Mouse (Mus musculus): Measurements from ENCODE around the gene Pim1. TPM values are rescaled to one million over a fixed set of nuclear protein-coding genes. Genes with fewer than 3 reads are reported as not detected.

Gene Pim1
- polyA plus RNA-seq, 1 experiment from 2014 or later: 9.0 TPM

- Histone ChIP-seq H3K4me3 (replicated peaks) (no peak overlapping the region), H3K4me2 (no peak overlapping the region), H3K27me3 (replicated peaks) (no peaks in the 10 kb centered on the region), H3K27ac (replicated peaks) (no peak overlapping the region), H3K4me1 (no peaks in the 10 kb centered on the region), H3K9ac (replicated peaks) (no peak overlapping the region), H3K36me3 (no peaks in the 10 kb centered on the region), H3K9me3 (replicated peaks) (no peaks in the 10 kb centered on the region)
- WGBS: 77% methylated on average over 14 of the region's 14 CpGs
- ATAC-seq (ENCODE audit: low FRiP score): no peak
Observed at GRCm38 (mm10) chr17:29541419-29541818, 50.9 kb downstream of the Pim1 start.

- no peak overlapping the region for H3K9ac ChIP-seq (replicated peaks)
- H3K4me1 ChIP-seq: no peaks in the 10 kb centered on the region
- H3K4me3 ChIP-seq (replicated peaks): no peak overlapping the region
- H3K4me2 ChIP-seq: no peak overlapping the region
- no peaks in the 10 kb centered on the region for H3K27me3 ChIP-seq (replicated peaks)
- no peak for ATAC-seq (ENCODE audit: low FRiP score)
- 88% methylated on average over 19 of the region's 19 CpGs for WGBS
- H3K9me3 ChIP-seq (replicated peaks): no peaks in the 10 kb centered on the region
- H3K27ac ChIP-seq (replicated peaks): no peak overlapping the region
- H3K36me3 ChIP-seq: no peaks in the 10 kb centered on the region
Observed at GRCm38 (mm10) chr17:29542831-29543690, 52.5 kb downstream of the Pim1 start.

- H3K9me3 ChIP-seq (replicated peaks): no peaks in the 10 kb centered on the region
- no peak overlapping the region for H3K4me3 ChIP-seq (replicated peaks)
- no peak for ATAC-seq (ENCODE audit: low FRiP score)
- no peaks in the 10 kb centered on the region for H3K27me3 ChIP-seq (replicated peaks)
- H3K4me2 ChIP-seq: no peak overlapping the region
- no peak overlapping the region for H3K9ac ChIP-seq (replicated peaks)
- H3K27ac ChIP-seq (replicated peaks): no peak overlapping the region
- H3K36me3 ChIP-seq: no peaks in the 10 kb centered on the region
- WGBS: 85% methylated on average over 2 of the region's 2 CpGs
- no peaks in the 10 kb centered on the region for H3K4me1 ChIP-seq
Observed at GRCm38 (mm10) chr17:29544064-29544463, 53.5 kb downstream of the Pim1 start.

GRCm38 (mm10) chr17:29545241-29545640 is 54.7 kb downstream of the Pim1 start:
- whole genome bisulfite sequencing: 91% methylated on average over 5 of the region's 5 CpGs
- Histone ChIP-seq H3K4me3 (replicated peaks) (no peak overlapping the region), H3K4me2 (no peak overlapping the region), H3K4me1 (peaks cover 6% of the 10 kb centered on the region), H3K27ac (replicated peaks) (no peak overlapping the region), H3K36me3 (no peaks in the 10 kb centered on the region), H3K9ac (replicated peaks) (no peak overlapping the region), H3K9me3 (replicated peaks) (no peaks in the 10 kb centered on the region), H3K27me3 (replicated peaks) (no peaks in the 10 kb centered on the region)
- no peak for ATAC-seq (ENCODE audit: low FRiP score)

Other genes with a start within 250 kb of the Pim1 start
- gene Ppil1, start 226.6 kb upstream of the Pim1 start, polyA plus RNA-seq (2015; fragmentation: Nextera tagmentation; extraction: Ambion mirVana): 106 and 119 TPM in 2 replicates
- 111 and 116 TPM in 2 replicates for gene BC004004, start 222.0 kb upstream of the Pim1 start, polyA plus RNA-seq (2015; fragmentation: Nextera tagmentation; extraction: Ambion mirVana)
- gene Pi16, start 173.1 kb upstream of the Pim1 start, polyA plus RNA-seq (2015; fragmentation: Nextera tagmentation; extraction: Ambion mirVana): 2.8 TPM in 2 replicates
- 453 and 482 TPM in 2 replicates for gene Mtch1, start 142.8 kb upstream of the Pim1 start, polyA plus RNA-seq (2015; fragmentation: Nextera tagmentation; extraction: Ambion mirVana)
- gene Fgd2, start 129.8 kb upstream of the Pim1 start, polyA plus RNA-seq (2015; fragmentation: Nextera tagmentation; extraction: Ambion mirVana): 3.7 and 9.8 TPM in 2 replicates
- not detected in 2 replicates for gene Gm17657, start 58.9 kb downstream of the Pim1 start, polyA plus RNA-seq (2015; fragmentation: Nextera tagmentation; extraction: Ambion mirVana)
- 25.7 and 29.4 TPM in 2 replicates for gene Tbc1d22b, start 59.0 kb downstream of the Pim1 start, polyA plus RNA-seq (2015; fragmentation: Nextera tagmentation; extraction: Ambion mirVana)
- 1.2 and 1.5 TPM in 2 replicates for gene Tmem217, start 61.6 kb downstream of the Pim1 start, polyA plus RNA-seq (2015; fragmentation: Nextera tagmentation; extraction: Ambion mirVana)
- gene Rnf8, start 124.0 kb downstream of the Pim1 start, polyA plus RNA-seq (2015; fragmentation: Nextera tagmentation; extraction: Ambion mirVana): 78.0 and 78.6 TPM in 2 replicates
- gene Gm28043, start 124.1 kb downstream of the Pim1 start, polyA plus RNA-seq (2015; fragmentation: Nextera tagmentation; extraction: Ambion mirVana): 1.7 and 2.4 TPM in 2 replicates
- 106 and 119 TPM in 2 replicates for gene Cmtr1, start 169.8 kb downstream of the Pim1 start, polyA plus RNA-seq (2015; fragmentation: Nextera tagmentation; extraction: Ambion mirVana)
- gene Ccdc167, start 226.3 kb downstream of the Pim1 start, polyA plus RNA-seq (2015; fragmentation: Nextera tagmentation; extraction: Ambion mirVana): 10.1 and 10.4 TPM in 2 replicates